Mouse (Mus musculus): ENCODE measurements around the gene H2-T23. TPM values are rescaled to one million over a fixed set of nuclear protein-coding genes. Genes with fewer than 3 reads are reported as not detected.

The H2-T23 gene
- polyA plus RNA-seq, 1 experiment from 2014 or later, result 3.9 TPM

GRCm38 (mm10) chr17:36001121-36001897, 31.3 kb downstream of the H2-T23 start:
- no peaks in the 10 kb centered on the region for H3K27me3 ChIP-seq (ENCODE audit: control insufficient read depth, insufficient read depth, low read length)
- H3K9ac ChIP-seq (replicated peaks; ENCODE audit: low read length), result no peak overlapping the region
- H3K9me3 ChIP-seq (replicated peaks; ENCODE audit: control insufficient read depth, low read length), result no peaks in the 10 kb centered on the region
- DNase-seq (ENCODE audit: low spot score) (no peak), ATAC-seq (replicated peaks; ENCODE audit: insufficient number of reproducible peaks, low FRiP score, low TSS enrichment, low read depth) (no peak)
- H3K27ac ChIP-seq (replicated peaks; ENCODE audit: low read depth, low read length), result no peak overlapping the region
- H3K4me3 ChIP-seq (ENCODE audit: low read depth, low read length), result no peak overlapping the region
- no peaks in the 10 kb centered on the region for H3K36me3 ChIP-seq (replicated peaks; ENCODE audit: control insufficient read depth, insufficient read depth, low read depth, low read length)
- 98% methylated on average over 12 of the region's 12 CpGs for WGBS
- H3K4me2 ChIP-seq (ENCODE audit: low read depth, low read length), result no peak overlapping the region
- no peaks in the 10 kb centered on the region; the same call in 1 of the 2 replicates for H3K4me1 ChIP-seq (ENCODE audit: control insufficient read depth, insufficient read depth, low read length)

- H3K9ac ChIP-seq (replicated peaks; ENCODE audit: low read length), result no peak overlapping the region
- no peak overlapping the region for H3K27ac ChIP-seq (replicated peaks; ENCODE audit: low read depth, low read length)
- H3K4me1 ChIP-seq (ENCODE audit: control insufficient read depth, insufficient read depth, low read length), result no peaks in the 10 kb centered on the region; the same call in 1 of the 2 replicates
- H3K9me3 ChIP-seq (replicated peaks; ENCODE audit: control insufficient read depth, low read length), result no peaks in the 10 kb centered on the region
- H3K36me3 ChIP-seq (replicated peaks; ENCODE audit: control insufficient read depth, insufficient read depth, low read depth, low read length), result no peaks in the 10 kb centered on the region
- H3K27me3 ChIP-seq (ENCODE audit: control insufficient read depth, insufficient read depth, low read length), result no peaks in the 10 kb centered on the region
- no peak overlapping the region for H3K4me3 ChIP-seq (ENCODE audit: low read depth, low read length)
- ATAC-seq (replicated peaks; ENCODE audit: insufficient number of reproducible peaks, low FRiP score, low TSS enrichment, low read depth) (no peak), DNase-seq (ENCODE audit: low spot score) (no peak)
- WGBS, result 88% methylated on average over 4 of the region's 4 CpGs
- H3K4me2 ChIP-seq (ENCODE audit: low read depth, low read length), result no peak overlapping the region
Observed at GRCm38 (mm10) chr17:36000349-36000748, 32.3 kb downstream of the H2-T23 start.

- no peak for ATAC-seq (replicated peaks; ENCODE audit: insufficient number of reproducible peaks, low FRiP score, low TSS enrichment, low read depth)
- Histone ChIP-seq H3K27me3 (ENCODE audit: control insufficient read depth, insufficient read depth, low read length) (no peaks in the 10 kb centered on the region), H3K4me3 (ENCODE audit: low read depth, low read length) (no peak overlapping the region), H3K9ac (replicated peaks; ENCODE audit: low read length) (no peak overlapping the region), H3K4me1 (ENCODE audit: control insufficient read depth, insufficient read depth, low read length) (no peaks in the 10 kb centered on the region; the same call in 1 of the 2 replicates), H3K9me3 (replicated peaks; ENCODE audit: control insufficient read depth, low read length) (no peaks in the 10 kb centered on the region), H3K36me3 (replicated peaks; ENCODE audit: control insufficient read depth, insufficient read depth, low read depth, low read length) (no peaks in the 10 kb centered on the region), H3K4me2 (ENCODE audit: low read depth, low read length) (no peak overlapping the region), H3K27ac (replicated peaks; ENCODE audit: low read depth, low read length) (no peak overlapping the region)
- 90% methylated on average over 7 of the region's 7 CpGs for WGBS
- no peak for DNase-seq (ENCODE audit: low spot score)
Observed at GRCm38 (mm10) chr17:35999356-35999755, 33.3 kb downstream of the H2-T23 start.

- Histone ChIP-seq H3K4me3 (ENCODE audit: low read depth, low read length) (no peak overlapping the region), H3K27me3 (ENCODE audit: control insufficient read depth, insufficient read depth, low read length) (no peaks in the 10 kb centered on the region), H3K36me3 (replicated peaks; ENCODE audit: control insufficient read depth, insufficient read depth, low read depth, low read length) (no peaks in the 10 kb centered on the region), H3K9me3 (replicated peaks; ENCODE audit: control insufficient read depth, low read length) (no peaks in the 10 kb centered on the region), H3K9ac (replicated peaks; ENCODE audit: low read length) (no peak overlapping the region), H3K27ac (replicated peaks; ENCODE audit: low read depth, low read length) (no peak overlapping the region), H3K4me1 (ENCODE audit: control insufficient read depth, insufficient read depth, low read length) (no peaks in the 10 kb centered on the region; the same call in 1 of the 2 replicates), H3K4me2 (ENCODE audit: low read depth, low read length) (no peak overlapping the region)
- ATAC-seq (replicated peaks; ENCODE audit: insufficient number of reproducible peaks, low FRiP score, low TSS enrichment, low read depth) (no peak), DNase-seq (ENCODE audit: low spot score) (no peak)
- 90% methylated on average over 6 of the region's 6 CpGs for WGBS
Observed at GRCm38 (mm10) chr17:35998545-35999305, 33.9 kb downstream of the H2-T23 start.

- no peaks in the 10 kb centered on the region for H3K9me3 ChIP-seq (replicated peaks; ENCODE audit: control insufficient read depth, low read length)
- ATAC-seq (replicated peaks; ENCODE audit: insufficient number of reproducible peaks, low FRiP score, low TSS enrichment, low read depth) (no peak), DNase-seq (ENCODE audit: low spot score) (no peak)
- H3K27me3 ChIP-seq (ENCODE audit: control insufficient read depth, insufficient read depth, low read length), result no peaks in the 10 kb centered on the region
- H3K9ac ChIP-seq (replicated peaks; ENCODE audit: low read length), result no peak overlapping the region
- 67% methylated on average over 12 of the region's 12 CpGs for WGBS
- no peaks in the 10 kb centered on the region; the same call in 1 of the 2 replicates for H3K4me1 ChIP-seq (ENCODE audit: control insufficient read depth, insufficient read depth, low read length)
- H3K36me3 ChIP-seq (replicated peaks; ENCODE audit: control insufficient read depth, insufficient read depth, low read depth, low read length), result no peaks in the 10 kb centered on the region
- no peak overlapping the region for H3K4me2 ChIP-seq (ENCODE audit: low read depth, low read length)
- H3K4me3 ChIP-seq (ENCODE audit: low read depth, low read length), result no peak overlapping the region
- no peak overlapping the region for H3K27ac ChIP-seq (replicated peaks; ENCODE audit: low read depth, low read length)
Observed at GRCm38 (mm10) chr17:35997713-35998510, 34.7 kb downstream of the H2-T23 start.

- H3K9ac ChIP-seq (replicated peaks; ENCODE audit: low read length), result no peak overlapping the region
- H3K4me1 ChIP-seq (ENCODE audit: control insufficient read depth, insufficient read depth, low read length), result no peaks in the 10 kb centered on the region; the same call in 1 of the 2 replicates
- no peak overlapping the region for H3K4me3 ChIP-seq (ENCODE audit: low read depth, low read length)
- WGBS, result 5% methylated on average over 11 of the region's 11 CpGs
- H3K27me3 ChIP-seq (ENCODE audit: control insufficient read depth, insufficient read depth, low read length), result no peaks in the 10 kb centered on the region
- no peaks in the 10 kb centered on the region for H3K36me3 ChIP-seq (replicated peaks; ENCODE audit: control insufficient read depth, insufficient read depth, low read depth, low read length)
- peak; percentile 98 for DNase-seq (ENCODE audit: low spot score)
- ATAC-seq (replicated peaks; ENCODE audit: insufficient number of reproducible peaks, low FRiP score, low TSS enrichment, low read depth), result peak; percentile 68
- H3K9me3 ChIP-seq (replicated peaks; ENCODE audit: control insufficient read depth, low read length), result no peaks in the 10 kb centered on the region
- no peak overlapping the region for H3K4me2 ChIP-seq (ENCODE audit: low read depth, low read length)
- no peak overlapping the region for H3K27ac ChIP-seq (replicated peaks; ENCODE audit: low read depth, low read length)
Observed at GRCm38 (mm10) chr17:35996949-35997348, 35.7 kb downstream of the H2-T23 start.

GRCm38 (mm10) chr17:35994879-35995240, 37.8 kb downstream of the H2-T23 start:
- Histone ChIP-seq H3K4me1 (ENCODE audit: control insufficient read depth, insufficient read depth, low read length) (no peaks in the 10 kb centered on the region; the same call in 1 of the 2 replicates), H3K9ac (replicated peaks; ENCODE audit: low read length) (peak overlapping the region; percentile 50), H3K36me3 (replicated peaks; ENCODE audit: control insufficient read depth, insufficient read depth, low read depth, low read length) (no peaks in the 10 kb centered on the region), H3K4me3 (ENCODE audit: low read depth, low read length) (peak overlapping the region; percentile 43), H3K9me3 (replicated peaks; ENCODE audit: control insufficient read depth, low read length) (no peaks in the 10 kb centered on the region), H3K27ac (replicated peaks; ENCODE audit: low read depth, low read length) (no peak overlapping the region), H3K27me3 (ENCODE audit: control insufficient read depth, insufficient read depth, low read length) (no peaks in the 10 kb centered on the region), H3K4me2 (ENCODE audit: low read depth, low read length) (peak overlapping the region; percentile 76)
- ATAC-seq (replicated peaks; ENCODE audit: insufficient number of reproducible peaks, low FRiP score, low TSS enrichment, low read depth), result no peak
- peak; percentile 14 for DNase-seq (ENCODE audit: low spot score)
- WGBS, result 5% methylated on average over 14 of the region's 14 CpGs

Data from embryonic facial prominence, embryonic 11.5 days (tissue).